Mouse (Mus musculus) forelimb bud, embryonic 11.5 days (tissue): ENCODE results near the gene Rdh7.
"Not testable (repeated sequence)": the region's sequence is repeated elsewhere in the genome, so short reads cannot be mapped to it uniquely, and the experiment has no call there.

Experiments used
- DNase-seq: peaks from one replicate; pipeline ENCODE4 v3.0.0-alpha.2; 2012; ENCODE audit warnings: low read depth, low spot score

The Rdh7 gene

DNA sequence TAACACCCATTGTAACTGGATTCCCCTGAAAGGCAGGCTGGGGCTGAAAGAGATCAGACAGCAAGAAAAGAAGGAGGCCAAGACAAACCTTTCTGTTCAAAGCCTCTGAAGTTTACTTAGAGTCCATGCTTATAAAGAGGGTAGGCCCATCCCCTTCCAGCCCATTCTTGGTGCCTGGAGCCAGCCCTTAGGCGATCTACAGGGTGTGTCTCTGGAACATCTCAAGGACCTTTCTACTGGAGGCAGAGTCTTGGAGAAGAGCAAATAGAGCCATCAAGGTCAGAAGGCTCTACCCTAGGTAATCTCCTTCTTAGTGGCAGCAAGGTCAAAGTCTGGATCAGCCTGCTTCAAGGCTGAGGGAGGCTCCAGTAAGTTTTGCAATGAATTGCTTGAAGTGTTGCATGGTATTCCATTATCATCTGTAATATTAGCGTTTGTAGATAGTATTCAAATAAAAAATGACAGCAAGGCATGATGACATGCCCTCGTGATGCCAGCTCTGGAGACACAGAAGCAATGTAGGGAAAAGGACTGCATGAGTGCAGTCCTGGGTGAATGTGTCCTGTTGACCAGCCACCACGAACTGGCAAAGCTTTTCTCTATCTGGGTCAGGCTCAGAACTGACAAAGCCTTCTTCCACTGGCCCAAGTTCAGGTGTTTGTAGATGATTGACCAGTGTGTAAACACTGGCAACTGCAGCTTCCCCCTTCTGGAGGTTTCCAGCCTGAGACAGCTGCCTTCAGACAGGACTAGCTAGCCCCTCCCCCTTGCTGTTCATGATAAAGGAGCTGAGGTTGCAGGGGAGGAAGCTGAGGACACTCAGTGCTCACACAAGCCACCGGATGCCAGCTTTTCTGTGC lies 4.8 kb upstream of the Rdh7 start:
- DNase-seq: not testable (repeated sequence)

GRCm38 (mm10) chr10:127891481-127891880 lies 2.9 kb upstream of the Rdh7 start:
- DNase-seq: no peak

DNA sequence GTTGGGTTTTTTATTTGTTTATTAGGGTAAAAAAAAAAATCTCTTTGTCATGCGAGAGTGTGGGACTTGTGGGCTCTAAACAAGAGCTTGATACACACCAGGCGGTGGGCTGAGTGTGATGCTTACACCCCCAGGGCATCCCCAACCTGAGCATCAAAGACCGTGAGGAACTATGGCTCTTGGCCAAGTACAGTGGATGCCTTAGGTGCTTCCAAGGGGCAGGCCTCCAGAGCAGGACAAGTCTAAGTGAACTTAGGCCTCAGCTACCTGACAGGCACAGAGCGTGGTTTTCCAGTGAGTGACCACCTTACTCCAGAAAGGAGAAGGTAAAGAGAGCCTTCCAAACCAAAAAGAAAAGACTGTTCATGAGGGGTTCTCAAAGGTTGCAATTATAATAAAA lies 1.6 kb downstream of the Rdh7 start:
- no peak for DNase-seq

DNA sequence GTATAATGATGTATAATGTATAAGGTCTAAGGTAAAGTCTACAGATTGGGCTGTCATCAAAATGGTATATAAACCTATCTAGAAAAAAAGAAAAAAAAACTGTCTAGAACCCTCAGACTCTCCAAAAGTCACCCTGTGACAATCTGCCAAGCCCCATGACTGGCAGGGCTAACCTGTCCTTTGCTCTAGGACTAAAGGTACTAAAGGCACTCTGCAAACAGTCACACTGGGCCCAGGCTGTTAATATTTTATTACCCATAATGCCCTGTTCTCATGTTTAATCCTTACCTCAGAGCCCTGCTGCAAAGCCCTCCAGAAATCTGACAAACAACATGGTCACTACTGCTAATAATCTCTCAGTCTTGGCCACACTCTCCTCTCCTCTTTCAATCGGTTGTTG lies 2.1 kb downstream of the Rdh7 start:
- no peak for DNase-seq

DNA sequence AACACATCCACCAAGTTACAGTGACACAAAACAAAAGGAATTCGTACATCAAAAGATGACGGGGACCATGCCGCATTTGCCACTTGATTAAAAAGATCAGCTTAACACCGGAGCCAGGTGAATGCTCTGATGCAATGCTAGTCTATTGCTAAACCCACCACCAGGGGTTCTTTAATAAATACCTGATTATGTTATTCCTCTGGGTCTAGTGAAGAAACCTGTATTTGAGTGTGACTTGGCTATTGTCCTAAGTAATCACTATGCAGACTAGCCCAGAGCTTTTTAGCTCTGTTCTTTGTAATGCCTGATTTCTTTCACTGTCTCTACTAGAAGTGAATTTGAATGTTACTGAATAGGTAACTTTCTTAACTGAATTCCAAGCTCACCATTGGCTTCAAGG lies 7.6 kb downstream of the Rdh7 start:
- DNase-seq: no peak

DNA sequence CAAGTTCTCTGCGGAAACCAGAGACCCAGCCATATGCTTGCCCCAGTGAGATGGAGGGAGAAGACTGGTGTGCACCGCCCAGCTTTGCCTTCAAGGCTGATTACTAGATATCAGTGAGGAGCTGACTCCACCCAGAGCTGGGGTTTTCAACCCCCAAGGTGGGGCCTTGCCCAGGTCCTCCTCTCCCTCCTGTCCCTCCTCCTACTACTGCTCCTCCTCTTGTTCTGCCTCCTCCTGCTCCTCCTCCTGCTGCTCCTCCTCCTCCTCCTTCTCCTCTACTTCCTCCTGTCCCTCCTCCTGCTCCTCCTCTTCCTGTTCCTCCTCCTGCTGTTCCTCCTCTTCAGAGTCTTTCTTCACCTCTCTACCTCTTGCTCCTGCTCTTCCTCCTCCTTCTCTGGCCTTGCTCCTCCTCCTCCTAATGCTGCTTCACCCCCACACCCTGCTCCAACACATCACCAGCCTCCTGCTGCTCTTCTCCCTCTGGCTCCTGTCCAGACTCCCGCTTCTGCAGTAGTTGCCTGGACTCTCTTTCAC lies 9.4 kb downstream of the Rdh7 start:
- no peak for DNase-seq

- DNase-seq: no peak
These were observed 10.2 kb downstream of the Rdh7 start for GRCm38 (mm10) chr10:127878262-127879057.

- no peak for DNase-seq
These were observed 10.9 kb downstream of the Rdh7 start for GRCm38 (mm10) chr10:127877681-127878080.

- DNase-seq: no peak
These were observed 16.1 kb downstream of the Rdh7 start for GRCm38 (mm10) chr10:127872484-127872883.

DNA sequence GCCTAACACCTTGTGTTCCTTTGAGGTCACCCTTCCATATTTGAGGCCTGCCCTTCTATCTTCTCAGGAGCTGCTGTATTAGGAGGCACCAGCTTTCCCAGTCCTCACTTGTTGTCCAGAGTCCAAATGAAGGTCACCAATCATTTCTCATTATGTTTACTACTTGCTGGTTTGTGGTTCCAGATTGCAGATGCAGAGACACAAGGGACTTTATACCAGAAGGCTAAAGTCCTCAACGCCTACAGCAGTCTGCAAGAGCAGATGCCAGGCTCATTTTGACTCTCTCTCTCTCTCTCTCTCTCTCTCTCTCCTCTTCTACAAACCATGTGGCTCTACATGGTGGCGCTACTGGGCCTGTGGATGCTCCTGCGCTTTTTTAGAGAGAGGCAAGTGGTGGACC lies 22.4 kb downstream of the Rdh7 start, which contains the start of gene Rdh16f2:
Rdh16f2 (plus strand) TSS at position 243 of the 400 bp plus-strand sequence.
- DNase-seq: no peak

DNA sequence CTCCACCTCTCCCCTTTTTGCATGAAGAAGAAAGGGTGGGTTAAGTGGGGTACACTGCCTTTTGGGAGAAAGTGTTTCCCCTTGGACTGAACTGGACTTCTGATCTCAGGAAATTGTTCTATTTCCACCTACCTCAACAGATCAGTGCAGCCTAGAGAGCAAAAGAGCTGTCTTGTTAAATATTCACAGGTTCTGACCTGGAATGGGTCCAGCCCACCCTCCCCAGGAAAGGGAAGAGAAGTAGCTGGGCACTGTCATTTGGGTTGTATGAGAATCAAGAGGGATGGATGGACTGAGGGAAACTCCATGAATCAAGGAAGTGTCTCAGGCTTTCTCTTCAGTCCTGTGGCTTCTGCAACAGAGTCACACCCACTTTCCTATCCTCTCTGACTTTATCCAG lies 23.7 kb downstream of the Rdh7 start:
- DNase-seq: no peak

- no peak for DNase-seq
These were observed 32.2 kb downstream of the Rdh7 start for GRCm38 (mm10) chr10:127856376-127856775.

- no peak for DNase-seq
These were observed 39.0 kb downstream of the Rdh7 start, which contains the start of gene Rdh19 for GRCm38 (mm10) chr10:127849628-127850027. TSS of gene Rdh19 (plus strand) at chr10:127849928.

- DNase-seq: no peak
These were observed 40.5 kb downstream of the Rdh7 start for GRCm38 (mm10) chr10:127848089-127848488.

- not testable (repeated sequence) for DNase-seq
These were observed 42.7 kb downstream of the Rdh7 start for GRCm38 (mm10) chr10:127845945-127846344.

DNA sequence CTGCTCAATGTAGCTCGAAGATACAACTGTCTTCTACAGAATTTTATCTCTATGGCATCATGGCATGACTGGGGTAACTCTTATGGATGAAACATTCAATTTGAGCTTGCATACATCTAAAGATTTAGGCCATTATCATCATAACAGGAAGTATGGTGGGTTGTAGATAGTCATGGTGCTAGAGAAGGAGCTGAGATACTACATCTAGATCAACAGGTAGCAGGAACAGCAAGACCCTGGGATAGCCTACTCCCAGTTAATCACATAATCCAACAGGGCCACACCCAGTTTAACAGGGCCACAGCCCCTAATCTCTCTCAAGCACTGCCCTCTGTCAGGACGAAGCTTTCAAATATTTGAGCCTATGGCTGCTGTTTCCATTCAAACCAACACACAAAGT lies 47.8 kb downstream of the Rdh7 start:
- no peak for DNase-seq

- no peak for DNase-seq
These were observed 50.1 kb downstream of the Rdh7 start for GRCm38 (mm10) chr10:127838539-127838938.

GRCm38 (mm10) chr10:127837793-127838192 lies 50.8 kb downstream of the Rdh7 start:
- not testable (repeated sequence) for DNase-seq

- DNase-seq: no peak
These were observed 53.3 kb downstream of the Rdh7 start for GRCm38 (mm10) chr10:127835292-127835691.

- not testable (repeated sequence) for DNase-seq
These were observed 54.4 kb downstream of the Rdh7 start for GRCm38 (mm10) chr10:127834186-127834585.
